Comparison of ENCODE assay signal across 8 mouse cellular contexts in the genomic region with DNA sequence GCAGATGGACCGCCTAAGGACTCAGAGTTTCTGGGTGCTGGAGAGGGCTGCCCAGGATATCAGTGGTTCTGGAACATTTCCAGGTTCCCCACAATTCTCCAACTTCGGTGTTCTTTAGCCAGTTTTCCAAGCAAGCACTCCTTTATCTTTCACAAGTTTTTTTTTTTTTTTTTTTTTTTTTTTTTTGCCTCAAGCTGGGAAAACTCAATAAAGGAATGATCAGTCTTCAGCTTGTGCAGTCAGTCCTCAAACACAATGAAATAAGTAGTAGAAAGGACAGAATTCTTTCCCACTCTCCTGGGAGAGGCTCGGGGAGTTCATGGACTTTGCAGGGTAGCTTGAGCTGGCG. TPM values are rescaled to one million over a fixed set of nuclear protein-coding genes. Genes with fewer than 3 reads are reported as not detected.
A peak's percentile ranks its signal among the peaks of the same experiment; 100 is the strongest.
DNase-seq lines count a peak whose midpoint lies in the region; ATAC-seq and TF ChIP-seq lines count a peak whose summit lies in the region.

No protein-coding gene starts in this region.

- ATAC-seq in embryonic facial prominence, embryonic 13.5 days (ENCODE audit: insufficient number of reproducible peaks, insufficient read depth, low FRiP score, low TSS enrichment, low read depth): no peak
- ATAC-seq in intestine, embryonic 14.5 days (replicated peaks; ENCODE audit: low FRiP score, low TSS enrichment, low read depth): no peak
- ATAC-seq in midbrain, postnatal 0 days (ENCODE audit: low FRiP score): no peak

- H3K27me3 ChIP-seq in embryonic facial prominence, embryonic 13.5 days: peaks cover 56% of the 10 kb centered on the region
- peaks cover 27% of the 10 kb centered on the region for H3K27me3 ChIP-seq in intestine, embryonic 14.5 days (replicated peaks; ENCODE audit: control insufficient read depth, insufficient read depth, low read length)
- H3K27me3 ChIP-seq in midbrain, postnatal 0 days (ENCODE audit: insufficient read depth, low read length): peaks cover 6% of the 10 kb centered on the region; the same call in 1 of the 2 replicates

- peak overlapping the region; percentile 65 for H3K9ac ChIP-seq in embryonic facial prominence, embryonic 13.5 days
- no peak overlapping the region; the same call in 1 of the 2 replicates for H3K9ac ChIP-seq in intestine, embryonic 14.5 days (ENCODE audit: low read length)
- no peak overlapping the region for H3K9ac ChIP-seq in midbrain, postnatal 0 days (replicated peaks; ENCODE audit: low read length, poor library complexity, severe bottlenecking)

- intact Hi-C loops in left cerebral cortex, postnatal 36 days (cut with DNase I): no loop called here

- H3K27ac ChIP-seq in layer of hippocampus, adult 2 months: no peak overlapping the region
- H3K27ac ChIP-seq in embryonic facial prominence, embryonic 13.5 days: no peak overlapping the region
- no peak overlapping the region for H3K27ac ChIP-seq in intestine, embryonic 14.5 days (ENCODE audit: low read depth)
- no peak overlapping the region for H3K27ac ChIP-seq in midbrain, postnatal 0 days (ENCODE audit: low read depth, low read length)

- no peaks in the 10 kb centered on the region for H3K36me3 ChIP-seq in embryonic facial prominence, embryonic 13.5 days
- H3K36me3 ChIP-seq in intestine, embryonic 14.5 days (ENCODE audit: control insufficient read depth, insufficient read depth, low read length): no peaks in the 10 kb centered on the region
- H3K36me3 ChIP-seq in midbrain, postnatal 0 days (ENCODE audit: insufficient read depth, low read length): no peaks in the 10 kb centered on the region

- no peaks in the 10 kb centered on the region for H3K9me3 ChIP-seq in embryonic facial prominence, embryonic 13.5 days
- H3K9me3 ChIP-seq in intestine, embryonic 14.5 days (ENCODE audit: control insufficient read depth, low read length): no peaks in the 10 kb centered on the region
- H3K9me3 ChIP-seq in midbrain, postnatal 0 days (ENCODE audit: low read length): no peaks in the 10 kb centered on the region

- H3K4me3 ChIP-seq in layer of hippocampus, adult 2 months: peak overlapping the region; percentile 58
- peak overlapping the region; percentile 50 for H3K4me3 ChIP-seq in embryonic facial prominence, embryonic 13.5 days
- H3K4me3 ChIP-seq in intestine, embryonic 14.5 days (ENCODE audit: low read depth, low read length): peak overlapping the region; percentile 44
- peak overlapping the region; percentile 44 for H3K4me3 ChIP-seq in midbrain, postnatal 0 days (ENCODE audit: low read depth, low read length)

- H3K4me2 ChIP-seq in embryonic facial prominence, embryonic 13.5 days: peak overlapping the region; percentile 85
- H3K4me2 ChIP-seq in intestine, embryonic 14.5 days (ENCODE audit: low read length): peak overlapping the region; percentile 88
- H3K4me2 ChIP-seq in midbrain, postnatal 0 days (ENCODE audit: low read depth, low read length, poor library complexity, severe bottlenecking): peak overlapping the region; percentile 90

- no peak for DNase-seq in layer of hippocampus, adult 2 months (ENCODE audit: low spot score in 2 of 2)
- DNase-seq in layer of hippocampus, adult 8-10 months (ENCODE audit: low spot score in 2 of 2): no peak
- DNase-seq in intestine, embryonic 14.5 days (ENCODE audit: low spot score): peak; percentile 47
- DNase-seq in midbrain, postnatal 0 days (ENCODE audit: low spot score): no peak
- DNase-seq in right cerebral cortex, postnatal 36 days (ENCODE audit: low spot score in 2 of 2): no peak
- no peak for DNase-seq in layer of hippocampus, adult 18-20 months (ENCODE audit: low spot score in 2 of 2)
- no peak for DNase-seq in left cerebral cortex, postnatal 36 days (ENCODE audit: low spot score in 2 of 2)

- TF ChIP-seq CTCF in layer of hippocampus, adult 2 months (conservative IDR thresholded peaks at IDR 0.05): no peak
- no peak for TF ChIP-seq CTCF in midbrain, postnatal 0 days (IDR thresholded peaks at IDR 0.05)

- H3K4me1 ChIP-seq in embryonic facial prominence, embryonic 13.5 days: peaks cover 20% of the 10 kb centered on the region
- H3K4me1 ChIP-seq in intestine, embryonic 14.5 days (replicated peaks; ENCODE audit: control insufficient read depth, insufficient read depth, low read length): peaks cover 6% of the 10 kb centered on the region; the same call in 1 of the 2 replicates
- H3K4me1 ChIP-seq in midbrain, postnatal 0 days (ENCODE audit: insufficient read depth, low read length): no peaks in the 10 kb centered on the region

- WGBS in embryonic facial prominence, embryonic 13.5 days: 7% methylated on average over 4 of the region's 4 CpGs
- 20% methylated on average over 4 of the region's 4 CpGs for WGBS in intestine, embryonic 14.5 days
- WGBS in midbrain, postnatal 0 days: 4% methylated on average over 4 of the region's 4 CpGs

RNA-seq across cellular contexts. Expression of gene Wapl, which starts 11.3 kb away (rescaled TPM):
- 10 to 100 TPM; 56.3 to 58.7 TPM for total RNA-seq in layer of hippocampus, adult 2 months (2021)
- 10 to 100 TPM; 51.3 to 62.1 (median 56.0) TPM for total RNA-seq in layer of hippocampus, adult 8-10 months (2022)
- polyA plus RNA-seq in embryonic facial prominence, embryonic 13.5 days (2015; fragmentation: Nextera tagmentation; extraction: Ambion mirVana): 29.9 and 30.5 TPM in 2 replicates
- polyA plus RNA-seq in intestine, embryonic 14.5 days (2014; fragmentation: Nextera tagmentation; extraction: Ambion mirVana): 29.4 and 29.7 TPM in 2 replicates
- 14.8 and 23.7 TPM in 2 replicates for total RNA-seq in midbrain, postnatal 0 days (2014; rRNA removed)
- 8.8 and 9.9 TPM in 2 replicates for polyA plus RNA-seq in midbrain, postnatal 0 days (2015; fragmentation: Nextera tagmentation; extraction: Ambion mirVana)
- total RNA-seq in layer of hippocampus, adult 18-20 months (2021): 10 to 100 TPM; 51.2 to 52.8 TPM
- 10 to 100 TPM; 41.7 to 44.5 TPM for total RNA-seq in left cerebral cortex, postnatal 36 days (2021)
